Mouse (Mus musculus) kidney, adult 10 weeks (tissue): ENCODE data around the gene Slc6a18. TPM values are rescaled to one million over a fixed set of nuclear protein-coding genes. Genes with fewer than 3 reads are reported as not detected.

Source experiments
- polyA plus RNA-seq: library from polyadenylated mRNA; stranded (reverse); fragments of 350-450 nt; fragmentation: Illumina TruSeq; extraction: RNeasy Lipid Tissue Mini Kit (QIAGEN cat#74804); gene quantifications from one replicate; pipeline ENCODE4 v1.2.3, GENCODE M21; 2014; ENCODE audit warnings: low read depth, low replicate concordance

The Slc6a18 gene
- polyA plus RNA-seq: 486 TPM

DNA sequence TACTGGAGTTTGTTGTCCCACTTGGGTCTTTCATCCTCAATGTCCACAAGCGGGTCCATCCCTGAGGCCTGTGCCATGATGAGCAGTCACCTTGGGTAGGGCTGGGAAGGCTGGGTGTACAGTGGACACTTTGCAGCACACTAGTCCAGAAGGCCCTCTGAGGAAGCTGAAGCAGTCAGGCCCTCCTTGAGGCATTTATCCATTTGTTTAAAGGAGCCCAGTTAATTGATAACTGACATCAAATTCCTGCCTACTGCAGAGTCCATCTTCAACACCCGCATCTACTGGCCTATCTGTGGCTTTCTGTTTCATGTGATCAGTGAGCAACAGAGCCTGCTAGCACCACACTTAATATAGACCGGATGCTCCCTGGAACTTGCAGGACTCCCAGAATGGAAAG is at the start of gene Slc6a18:
Gene Slc6a18 (minus strand): TSS at position 171 of the 400 bp plus-strand sequence.

DNA sequence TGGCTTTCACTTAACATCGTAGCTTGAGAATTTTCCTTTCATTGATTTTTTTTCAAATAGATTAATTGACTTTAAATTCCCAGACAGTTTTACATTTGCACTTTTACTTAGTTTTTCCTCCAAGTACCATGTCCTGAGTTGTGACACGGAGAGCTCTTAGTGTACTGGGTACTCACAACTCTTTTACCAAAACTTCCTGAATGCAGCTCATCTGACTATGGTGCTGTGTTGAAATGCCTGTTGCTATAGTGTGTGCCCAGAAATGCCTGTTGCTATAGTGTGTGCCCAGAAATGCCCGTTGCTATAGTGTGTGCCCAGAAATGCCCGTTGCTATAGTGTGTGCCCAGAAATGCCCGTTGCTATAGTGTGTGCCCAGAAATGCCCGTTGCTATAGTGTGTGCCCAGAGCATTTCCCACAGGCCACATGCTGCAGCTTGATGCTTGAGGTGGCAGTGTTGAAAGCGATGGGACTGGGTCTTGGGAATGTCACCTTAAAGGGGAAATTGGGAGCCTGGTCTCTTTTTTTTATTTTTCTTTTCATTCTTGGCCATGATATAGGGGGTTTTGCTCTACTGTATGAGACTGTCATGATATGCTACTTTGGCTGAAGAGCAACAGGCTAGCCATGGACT is 27.0 kb upstream of the Slc6a18 start, which contains the start of gene Slc6a19:
Gene Slc6a19 (minus strand): TSS at position 172 of the 632 bp plus-strand sequence.

GRCm38 (mm10) chr13:73626745-73627549 is 50.9 kb downstream of the Slc6a18 start, which contains the start of gene Tert:
Gene Tert, plus strand, starts transcription at chr13:73626911.

Other genes starting within 250 kb of the Slc6a18 start
- 3.6 TPM for gene Lpcat1, start 210.8 kb downstream of the Slc6a18 start, polyA plus RNA-seq
- not detected for gene Slc6a3, start 141.3 kb downstream of the Slc6a18 start, polyA plus RNA-seq
- gene Clptm1l, start 74.0 kb downstream of the Slc6a18 start, polyA plus RNA-seq: 87.5 TPM
- 1.1 TPM for gene Tert, start 51.1 kb downstream of the Slc6a18 start, polyA plus RNA-seq
- gene Slc6a19, start 26.8 kb upstream of the Slc6a18 start, polyA plus RNA-seq: 149 TPM
- 9.5 TPM for gene Slc12a7, start 55.1 kb upstream of the Slc6a18 start, polyA plus RNA-seq
- 0.53 TPM for gene Nkd2, start 169.6 kb upstream of the Slc6a18 start, polyA plus RNA-seq